Mouse (Mus musculus) erythroblast, adult 5-6 weeks (primary cell): Measurements from ENCODE around the gene 9130008F23Rik. TPM values are rescaled to one million over a fixed set of nuclear protein-coding genes. Genes with fewer than 3 reads are reported as not detected.
A peak's percentile ranks its signal among the peaks of the same experiment; 100 is the strongest.

Experiments used
- ATAC-seq: replicated peaks from 2 replicates; pipeline ENCODE4 v1.8.0; 2016; ENCODE audit warnings: moderate number of reproducible peaks, mild to moderate bottlenecking, moderate TSS enrichment, inconsistent platforms; ENCODE audit not compliant: poor library complexity, low FRiP score, severe bottlenecking
- total RNA-seq, 2 experiments: library from RNA; stranded (forward) in 1 of 2; stranded (reverse) in 1 of 2; fragments of 150-400 nt in 1 of 2; fragments of 200-764, 138-1000 nt in 1 of 2; gene quantifications; 2 replicates each; pipeline versions ENCODE4 v1.2.3 to v1.2.4; 2015 to 2017; ENCODE audit warnings: low replicate concordance in 2 of 2

Gene 9130008F23Rik
- total RNA-seq (2015; ENCODE audit: low replicate concordance) = 0.84 and 2.3 TPM in 2 replicates
- not detected in 2 replicates for total RNA-seq (2017; ENCODE audit: low replicate concordance)

DNA sequence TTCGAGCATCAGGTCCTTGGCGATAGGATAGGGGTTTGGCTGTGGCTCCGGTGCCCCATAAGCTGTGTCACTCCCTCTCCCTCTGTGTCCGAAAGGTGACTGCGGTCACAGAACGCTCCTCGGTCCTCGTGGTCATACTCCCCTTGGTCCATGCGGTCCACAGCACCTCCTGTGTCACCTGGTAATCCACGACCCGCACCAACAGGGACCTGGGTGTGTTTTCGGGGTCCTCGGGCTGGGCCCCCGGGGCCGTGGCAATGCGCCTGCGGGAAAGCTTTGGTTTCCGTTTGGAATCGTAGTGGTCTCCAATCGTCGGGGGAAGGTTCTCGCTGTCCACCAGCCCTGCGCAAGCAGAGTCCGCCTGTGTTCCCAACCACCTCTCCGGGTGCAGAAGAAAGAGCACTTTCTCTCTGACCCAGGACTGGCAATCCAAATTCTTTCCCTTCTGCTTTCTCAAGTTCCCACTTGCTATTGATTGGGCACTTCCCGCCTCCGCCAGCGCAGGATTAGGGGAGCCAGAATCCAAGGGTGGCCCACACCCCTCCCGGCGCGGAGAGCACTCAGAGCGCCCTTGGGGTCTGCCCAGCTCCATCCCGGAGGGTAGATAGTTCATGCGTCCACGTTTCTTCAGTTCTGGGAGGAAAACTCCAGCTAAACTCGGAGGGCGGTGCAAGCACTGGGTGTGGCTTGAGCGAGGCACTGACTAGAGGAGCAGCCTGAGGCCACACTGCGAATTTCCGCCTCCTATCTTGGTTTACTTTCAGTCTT lies at the start of gene 9130008F23Rik:
Gene 9130008F23Rik (minus strand): TSS at position 636 of the 768 bp plus-strand sequence.
- ATAC-seq = peak; percentile 92

DNA sequence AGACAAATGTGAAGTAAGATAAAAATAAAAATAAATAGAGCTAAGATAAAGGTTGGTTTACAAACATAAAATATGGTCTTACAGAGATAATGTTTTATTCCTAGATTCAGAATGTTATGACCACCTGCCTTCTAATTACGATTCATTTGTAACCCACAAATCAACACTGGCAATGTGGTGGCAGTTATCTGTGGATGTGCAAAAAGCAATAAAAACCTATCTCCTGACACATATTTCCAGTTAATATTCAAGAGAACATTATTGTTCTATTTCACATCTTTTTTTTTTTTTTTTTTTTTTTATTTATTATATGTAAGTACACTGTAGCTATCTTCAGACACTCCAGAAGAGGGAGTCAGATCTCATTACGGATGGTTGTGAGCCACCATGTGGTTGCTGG lies 35.1 kb upstream of the 9130008F23Rik start:
- ATAC-seq = no peak

- no peak for ATAC-seq
These were observed 33.9 kb upstream of the 9130008F23Rik start, which contains the start of gene Glyatl3 for GRCm38 (mm10) chr17:40914250-40914649. Gene Glyatl3, minus strand, starts transcription at chr17:40914350.

DNA sequence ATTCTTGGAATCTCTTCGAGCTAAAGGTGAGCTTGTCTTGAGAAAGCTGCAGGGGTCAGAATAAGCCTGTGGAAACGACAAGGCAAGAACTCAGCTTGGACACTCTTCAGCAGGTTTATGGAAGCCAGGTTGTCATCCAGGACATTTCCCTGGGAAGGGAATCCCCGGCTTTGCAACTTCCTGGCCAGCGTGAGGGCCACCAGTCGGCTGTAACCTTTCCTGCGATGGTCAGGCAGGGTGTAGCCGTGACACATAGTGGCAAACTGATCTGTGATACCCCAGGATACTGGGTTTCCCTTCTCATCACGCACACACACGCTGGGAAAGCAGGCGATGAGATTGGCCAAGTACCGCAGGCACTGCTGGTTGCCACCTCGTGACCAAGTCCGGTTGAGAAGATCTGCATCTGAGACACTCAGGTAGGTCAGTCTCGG lies 24.4 kb upstream of the 9130008F23Rik start:
- ATAC-seq = no peak

GRCm38 (mm10) chr17:40904056-40904597 lies 23.8 kb upstream of the 9130008F23Rik start:
- no peak for ATAC-seq

DNA sequence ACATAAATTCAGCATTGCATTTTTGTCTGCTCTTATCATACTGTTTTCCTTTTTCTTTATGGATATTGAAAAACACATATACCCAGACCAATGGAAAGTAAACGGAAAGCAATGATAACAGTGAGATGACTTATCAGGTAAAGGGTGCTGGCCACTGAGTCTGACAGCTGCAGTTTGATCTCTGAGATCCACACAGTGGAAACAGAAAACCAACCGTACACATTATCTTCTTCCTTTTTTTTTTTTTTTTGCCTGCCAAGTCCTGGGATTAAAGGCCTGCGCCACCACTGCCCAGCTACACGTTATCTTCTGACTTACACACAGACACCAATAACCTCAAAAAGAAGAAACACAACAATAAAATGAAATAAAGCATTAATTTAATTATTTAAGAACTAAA lies 23.0 kb upstream of the 9130008F23Rik start:
- ATAC-seq = no peak

DNA sequence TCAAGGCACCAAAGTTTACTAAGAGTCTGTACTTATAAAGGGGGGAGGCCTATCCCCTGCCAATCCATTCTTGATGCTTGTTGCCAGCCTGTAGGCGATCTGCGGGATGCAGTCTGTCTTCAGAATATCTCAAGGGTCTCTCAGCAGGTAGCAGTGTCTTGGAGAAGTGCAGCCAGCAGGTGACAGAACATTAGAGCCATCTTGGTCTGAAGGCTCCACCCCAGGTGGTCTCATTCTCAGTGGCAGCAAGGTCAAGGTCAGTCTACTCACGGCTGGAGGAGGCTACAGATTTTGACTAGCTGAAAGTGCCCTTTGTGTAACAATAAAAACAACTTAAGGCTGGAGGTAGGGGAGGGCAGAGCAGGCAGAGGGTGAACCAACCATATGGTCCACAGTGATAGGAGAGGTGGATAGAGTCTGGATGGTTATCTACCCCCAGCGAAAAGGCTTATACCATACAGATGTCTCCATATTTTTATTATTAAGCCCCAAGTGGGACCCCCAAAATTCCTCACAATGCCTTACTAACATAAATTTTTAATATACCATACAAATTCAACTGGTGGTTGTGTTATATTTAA lies 19.5 kb upstream of the 9130008F23Rik start:
- no peak for ATAC-seq

DNA sequence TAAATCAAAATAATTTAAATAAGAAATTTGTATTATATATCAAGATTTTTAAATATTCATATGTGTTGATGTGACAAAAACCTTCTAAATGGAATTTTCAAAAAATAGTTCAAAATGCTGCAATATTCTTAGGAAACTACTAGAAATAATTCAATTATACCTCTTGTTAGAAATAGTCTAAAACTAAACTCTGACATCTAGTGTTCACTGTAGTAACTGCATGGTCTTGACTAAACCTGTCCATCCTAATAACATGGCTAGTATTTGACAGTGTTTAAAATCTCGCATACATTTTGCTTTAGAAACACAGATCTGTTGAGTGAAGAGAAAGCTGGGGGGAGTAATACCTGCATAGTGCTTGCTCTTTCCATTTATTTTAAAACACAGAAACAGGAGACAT lies 16.5 kb upstream of the 9130008F23Rik start:
- ATAC-seq = peak; percentile 64; the same call in 1 of the 2 replicates

DNA sequence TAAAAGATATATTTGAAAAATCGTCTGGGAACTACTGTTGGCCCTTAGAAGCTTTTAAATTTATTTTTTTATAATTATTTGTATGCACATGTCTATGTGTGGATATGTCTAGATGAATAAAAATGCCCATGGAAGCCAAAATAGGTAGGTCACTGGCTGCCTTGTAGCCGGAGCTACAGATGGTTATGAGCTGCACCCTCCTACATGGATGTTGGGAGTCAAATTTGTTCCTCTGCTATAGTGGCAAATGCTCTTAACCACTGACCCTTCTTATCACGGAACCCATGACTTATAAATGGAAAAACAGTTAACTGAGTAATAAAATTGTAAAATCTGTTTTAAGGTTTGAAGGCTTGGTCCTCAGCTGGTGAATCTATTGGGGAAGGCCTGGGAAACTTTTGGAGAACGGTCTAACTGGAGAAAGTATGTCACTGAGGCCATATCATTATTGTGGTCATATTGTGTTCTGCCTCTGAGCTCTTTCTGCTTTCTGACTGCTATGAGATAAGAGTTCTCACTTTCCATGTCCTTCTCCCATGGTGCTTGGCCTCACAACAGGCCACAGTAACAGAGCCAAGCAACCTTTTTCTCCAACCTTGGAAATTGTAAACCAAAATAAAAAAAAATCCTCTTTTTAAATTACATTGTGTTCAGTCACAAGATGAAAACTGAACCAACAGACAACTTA lies 7.6 kb upstream of the 9130008F23Rik start:
- no peak for ATAC-seq

DNA sequence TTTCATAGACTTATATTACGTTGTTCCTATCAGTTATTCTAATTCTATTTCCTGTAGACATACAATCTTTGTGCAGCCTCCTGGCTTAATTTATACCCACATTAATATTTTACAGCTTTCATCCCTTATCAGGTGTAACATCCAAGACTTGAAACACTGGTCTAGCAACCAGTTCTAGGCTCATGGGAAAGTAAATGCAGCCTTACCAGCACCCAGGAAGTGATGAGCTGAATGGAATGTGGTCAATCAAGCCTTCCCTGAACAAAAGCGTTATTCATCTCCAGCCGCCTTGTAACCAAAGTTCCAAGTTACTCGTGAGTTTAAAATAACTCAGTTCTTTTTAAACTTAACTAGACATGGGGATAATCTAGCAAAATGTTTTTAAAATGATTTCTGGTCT lies 4.8 kb upstream of the 9130008F23Rik start:
- no peak for ATAC-seq

DNA sequence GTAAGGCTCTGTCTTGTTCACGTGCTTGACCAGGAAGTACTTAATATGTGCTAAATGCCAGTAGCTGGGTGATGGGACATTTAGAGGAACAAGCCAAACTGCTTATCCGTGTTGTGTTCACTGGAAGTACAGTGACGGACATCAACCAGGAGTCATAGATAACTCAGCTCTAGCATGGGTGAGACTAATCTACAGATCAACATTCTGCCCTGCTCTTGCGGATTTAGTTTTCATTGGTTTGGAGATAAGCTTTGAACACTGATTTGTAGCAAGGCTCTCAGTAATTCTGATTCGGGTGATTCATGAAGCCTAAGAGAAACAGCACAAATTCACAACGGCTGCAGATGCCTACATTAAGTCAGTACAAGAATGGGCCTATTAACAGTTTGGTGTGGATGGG lies 1.8 kb upstream of the 9130008F23Rik start:
- ATAC-seq = no peak

DNA sequence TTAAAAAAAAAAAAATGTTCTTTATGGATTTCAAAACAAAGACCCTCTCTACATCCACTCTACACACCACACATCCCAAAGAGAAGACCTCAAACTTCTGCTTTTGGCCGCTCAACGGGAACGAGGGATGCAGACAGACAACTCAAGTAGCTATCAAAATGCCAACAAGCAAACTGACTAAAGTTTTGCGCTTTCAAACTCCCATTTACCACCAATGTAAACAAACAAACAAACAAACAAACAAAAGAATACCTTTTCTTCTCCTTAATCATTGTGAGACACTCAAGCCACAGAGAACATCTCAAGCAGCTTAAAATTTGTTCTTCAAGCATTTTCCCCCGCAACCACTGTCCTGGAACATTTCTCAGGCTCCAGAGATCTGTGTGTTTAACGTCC lies 833 bp downstream of the 9130008F23Rik start:
- no peak for ATAC-seq

- no peak for ATAC-seq
These were observed 2.6 kb downstream of the 9130008F23Rik start for GRCm38 (mm10) chr17:40877741-40878140.

- no peak for ATAC-seq
These were observed 4.8 kb downstream of the 9130008F23Rik start for GRCm38 (mm10) chr17:40875568-40875967.

- ATAC-seq = no peak
These were observed 5.7 kb downstream of the 9130008F23Rik start for GRCm38 (mm10) chr17:40874701-40875100.

- ATAC-seq = no peak
These were observed 6.8 kb downstream of the 9130008F23Rik start for GRCm38 (mm10) chr17:40873582-40874011.

- ATAC-seq = no peak
These were observed 7.7 kb downstream of the 9130008F23Rik start for GRCm38 (mm10) chr17:40872626-40873025.

DNA sequence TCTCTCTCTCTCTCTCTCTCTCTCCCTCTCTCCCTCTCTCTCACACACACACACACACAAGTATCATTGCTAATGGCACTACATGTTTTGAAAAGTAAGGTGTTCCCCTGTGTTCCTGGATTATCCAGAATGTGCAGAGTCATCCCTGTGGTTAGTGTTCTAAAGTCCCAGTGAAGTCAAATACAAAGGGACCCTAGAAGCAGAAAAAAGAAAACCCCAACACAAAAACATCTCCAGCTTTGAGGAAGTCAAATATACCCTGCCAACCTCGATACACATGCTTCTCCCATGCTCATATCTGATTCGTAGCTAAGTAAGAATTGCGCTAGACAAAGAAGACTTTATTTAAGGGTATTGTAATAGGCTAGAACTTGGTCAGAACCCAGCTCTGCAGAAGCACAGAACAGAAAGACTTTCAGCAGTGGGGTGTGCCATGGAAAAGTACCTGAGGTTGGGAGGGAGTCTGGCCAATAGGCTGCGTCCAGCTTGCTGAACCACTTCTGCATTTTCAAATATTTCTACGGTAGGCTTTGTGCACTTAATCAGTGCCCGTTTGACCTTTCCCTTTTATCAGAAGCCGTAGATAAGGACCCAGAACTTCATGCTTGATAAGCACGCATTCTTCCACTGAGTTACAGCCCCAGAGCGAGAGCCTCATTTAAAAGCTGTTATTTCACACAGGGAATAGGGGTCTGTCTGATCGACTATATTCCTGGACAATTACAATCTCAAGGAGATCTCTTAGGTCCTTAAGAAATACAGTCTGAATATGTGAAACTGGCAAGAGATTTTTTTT lies 11.2 kb downstream of the 9130008F23Rik start:
- no peak for ATAC-seq

GRCm38 (mm10) chr17:40855065-40855464 lies 25.3 kb downstream of the 9130008F23Rik start:
- no peak for ATAC-seq

GRCm38 (mm10) chr17:40837308-40837707 lies 43.1 kb downstream of the 9130008F23Rik start:
- no peak for ATAC-seq
